Mouse (Mus musculus) adipocyte (in vitro differentiated cells): ENCODE data around the gene Apol7e.
"Not testable (repeated sequence)": the region's sequence is repeated elsewhere in the genome, so short reads cannot be mapped to it uniquely, and the experiment has no call there.

Source experiments
- DNase-seq: peaks from one replicate; pipeline ENCODE4 v3.0.0-alpha.2; 2016; ENCODE audit warnings: low spot score

The Apol7e gene

GRCm38 (mm10) chr15:77740511-77741297 lies 42.0 kb downstream of the Apol7e start:
- DNase-seq = peak; percentile 18

GRCm38 (mm10) chr15:77741556-77741955 lies 42.9 kb downstream of the Apol7e start:
- not testable (repeated sequence) for DNase-seq

- no peak for DNase-seq
Measured at GRCm38 (mm10) chr15:77744632-77745031, 46.0 kb downstream of the Apol7e start.

GRCm38 (mm10) chr15:77745081-77745480 lies 46.4 kb downstream of the Apol7e start:
- peak; percentile 49 for DNase-seq

GRCm38 (mm10) chr15:77746326-77746725 lies 47.7 kb downstream of the Apol7e start:
- no peak for DNase-seq

GRCm38 (mm10) chr15:77748414-77748813 lies 49.8 kb downstream of the Apol7e start:
- no peak for DNase-seq

GRCm38 (mm10) chr15:77749717-77750116 lies 51.1 kb downstream of the Apol7e start:
- no peak for DNase-seq

GRCm38 (mm10) chr15:77750461-77750860 lies 51.8 kb downstream of the Apol7e start:
- DNase-seq = peak; percentile 66

GRCm38 (mm10) chr15:77752443-77752842 lies 53.8 kb downstream of the Apol7e start:
- DNase-seq = no peak

GRCm38 (mm10) chr15:77755132-77755531 lies 56.5 kb downstream of the Apol7e start:
- DNase-seq = no peak

- no peak for DNase-seq
Measured at GRCm38 (mm10) chr15:77756081-77756480, 57.4 kb downstream of the Apol7e start.

- peak; percentile 48 for DNase-seq
Measured at GRCm38 (mm10) chr15:77756848-77757247, 58.2 kb downstream of the Apol7e start, which contains the start of gene Apol8. Apol8 (minus strand) TSS chr15:77757003.

GRCm38 (mm10) chr15:77757586-77758226 lies 59.0 kb downstream of the Apol7e start:
- no peak for DNase-seq

GRCm38 (mm10) chr15:77760037-77760436 lies 61.4 kb downstream of the Apol7e start:
- DNase-seq = no peak

GRCm38 (mm10) chr15:77761083-77761482 lies 62.4 kb downstream of the Apol7e start:
- DNase-seq = no peak

GRCm38 (mm10) chr15:77761561-77762380 lies 63.1 kb downstream of the Apol7e start:
- DNase-seq = no peak

GRCm38 (mm10) chr15:77763050-77763449 lies 64.4 kb downstream of the Apol7e start:
- DNase-seq = no peak

GRCm38 (mm10) chr15:77763702-77764101 lies 65.0 kb downstream of the Apol7e start:
- DNase-seq = no peak

GRCm38 (mm10) chr15:77764391-77765006 lies 65.8 kb downstream of the Apol7e start:
- DNase-seq = peak; percentile 41

GRCm38 (mm10) chr15:77765484-77766093 lies 66.9 kb downstream of the Apol7e start:
- no peak for DNase-seq

GRCm38 (mm10) chr15:77766981-77767380 lies 68.3 kb downstream of the Apol7e start:
- DNase-seq = no peak
